Mouse (Mus musculus) heart, postnatal 0 days (tissue): ENCODE results near the gene Bend6.

Source experiments
- CTCF ChIP-seq: IDR thresholded peaks from 2 replicates; pipeline ENCODE4 v1.5.1; 2016; ENCODE audit warnings: antibody characterized with exemption, control low read depth, low read depth
- EP300 ChIP-seq: IDR thresholded peaks from 2 replicates; pipeline ENCODE4 v1.6.1; 2016; ENCODE audit warnings: antibody characterized with exemption, low read depth

DNA sequence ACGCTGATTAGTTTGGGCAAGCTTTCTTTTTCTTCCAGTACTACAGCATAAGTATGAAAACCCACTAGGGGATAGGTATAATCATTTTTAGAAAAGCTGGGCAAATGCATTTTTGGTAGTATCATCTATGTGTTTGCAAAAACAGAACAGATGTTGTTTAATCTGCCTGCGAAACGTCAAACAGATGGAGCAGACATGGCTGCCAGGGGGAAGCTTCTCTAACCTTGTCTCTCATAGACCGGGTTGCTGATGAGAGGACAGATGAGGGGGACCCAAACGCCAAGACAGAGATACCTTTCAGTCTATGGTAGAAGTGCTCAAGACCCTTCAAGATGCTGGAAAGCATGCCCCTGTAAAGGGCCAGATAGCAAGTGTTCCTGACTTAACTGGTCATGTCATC, 40.9 kb upstream of the Bend6 start:
- TF ChIP-seq CTCF (no peak), EP300 (no peak)
